Mouse (Mus musculus) bone marrow macrophage, adult 2 months (primary cell): ENCODE measurements around the gene Ccdc88c.

ENCODE experiments used
- CTCF ChIP-seq: IDR thresholded peaks from 2 replicates; pipeline ENCODE4 v1.5.1; 2012; ENCODE audit warnings: low read depth, mild to moderate bottlenecking, low read length, moderate library complexity
- POLR2A ChIP-seq: IDR thresholded peaks from 2 replicates; pipeline ENCODE4 v1.6.1; 2012; ENCODE audit warnings: mild to moderate bottlenecking, low read depth, low read length, borderline replicate concordance

DNA sequence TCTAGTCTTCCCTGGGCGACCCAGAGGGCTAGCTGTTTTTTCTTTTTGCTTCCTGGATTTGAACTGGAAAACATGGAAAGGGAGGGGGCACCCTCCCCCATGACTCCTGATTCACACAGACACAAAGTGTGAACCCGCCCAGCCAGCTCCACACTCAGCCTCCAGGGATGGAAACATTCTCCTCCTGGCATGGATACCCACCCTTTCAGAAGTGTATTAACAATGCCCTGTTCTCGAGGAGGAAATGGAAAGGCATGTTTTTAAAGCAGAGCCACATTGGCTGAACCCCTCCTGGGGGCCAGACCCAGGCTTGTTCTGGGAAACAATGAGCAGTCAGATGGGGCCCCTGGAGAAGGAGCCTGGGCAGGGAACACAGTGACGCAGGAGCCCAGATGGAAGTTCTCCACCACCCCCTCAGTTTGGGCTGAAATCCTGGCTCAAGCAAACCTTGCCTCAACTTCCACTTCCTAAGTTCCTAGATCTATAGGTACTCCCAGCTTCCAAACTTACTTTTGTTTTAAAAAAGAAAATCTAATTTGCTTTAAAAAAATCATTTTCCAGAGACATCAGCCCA, 160.7 kb downstream of the Ccdc88c start:
- no peak for TF ChIP-seq CTCF
- TF ChIP-seq POLR2A = no peak
